Mouse (Mus musculus) forebrain, embryonic 16.5 days (tissue): ENCODE data around the gene Zfp263. TPM values are rescaled to one million over a fixed set of nuclear protein-coding genes. Genes with fewer than 3 reads are reported as not detected.
A peak's percentile ranks its signal among the peaks of the same experiment; 100 is the strongest.

Experiments used
- ATAC-seq: fragments of 200-750 bp; cut with Nextera tagmentation; 2 replicates; pipeline ENCODE4 v1.8.0; 2017; ENCODE audit warnings: mild to moderate bottlenecking, moderate library complexity
- H3K27ac ChIP-seq: fragments of 300-500 bp; sonication (generic); 2 replicates; pipeline ENCODE4 v1.5.1; 2014; ENCODE audit warnings: low read length, control low read depth
- H3K27me3 ChIP-seq: fragments of 300-500 bp; sonication (generic); replicated peaks from 2 replicates; pipeline ENCODE4 v1.6.1; 2014; ENCODE audit warnings: low read length; ENCODE audit not compliant: control insufficient read depth, insufficient read depth
- H3K36me3 ChIP-seq: fragments of 300-500 bp; sonication (generic); 2 replicates; pipeline ENCODE4 v1.6.1; 2014; ENCODE audit not compliant: control insufficient read depth, insufficient read depth
- H3K4me1 ChIP-seq: fragments of 300-500 bp; sonication (generic); replicated peaks from 2 replicates; pipeline ENCODE4 v1.6.1; 2014; ENCODE audit warnings: low read length; ENCODE audit not compliant: control insufficient read depth, insufficient read depth
- H3K4me2 ChIP-seq: fragments of 300-500 bp; sonication (generic); 2 replicates; pipeline ENCODE4 v1.6.1; 2014; ENCODE audit warnings: mild to moderate bottlenecking, low read length, control low read depth
- H3K4me3 ChIP-seq: fragments of 300-500 bp; sonication (generic); replicated peaks from 2 replicates; pipeline ENCODE4 v1.5.1; 2014; ENCODE audit warnings: mild to moderate bottlenecking, low read length, control low read depth
- H3K9ac ChIP-seq: fragments of 300-500 bp; sonication (generic); replicated peaks from 2 replicates; pipeline ENCODE4 v1.6.1; 2014; ENCODE audit warnings: low read depth, low read length, control low read depth
- H3K9me3 ChIP-seq: fragments of 300-500 bp; sonication (generic); 2 replicates; pipeline ENCODE4 v1.6.1; 2016; ENCODE audit warnings: low read length; ENCODE audit not compliant: control insufficient read depth
- WGBS: fragments of 180-500 bp; shearing (Covaris S2); extraction: QIAGEN DNeasy Blood & Tissue Kit; methylation state at CpG from one replicate; pipeline ENCODE4 v1.1.7; 2014; 5-methylcytosine and 5-hydroxymethylcytosine counted together
- polyA plus RNA-seq: library from polyadenylated mRNA; unstranded; fragments of >200 nt; fragmentation: Nextera tagmentation; extraction: Ambion mirVana; gene quantifications from 2 replicates; pipeline ENCODE4 v1.2.1, GENCODE M21; 2015

Zfp263 gene
- 57.1 and 67.6 TPM in 2 replicates for polyA plus RNA-seq

DNA sequence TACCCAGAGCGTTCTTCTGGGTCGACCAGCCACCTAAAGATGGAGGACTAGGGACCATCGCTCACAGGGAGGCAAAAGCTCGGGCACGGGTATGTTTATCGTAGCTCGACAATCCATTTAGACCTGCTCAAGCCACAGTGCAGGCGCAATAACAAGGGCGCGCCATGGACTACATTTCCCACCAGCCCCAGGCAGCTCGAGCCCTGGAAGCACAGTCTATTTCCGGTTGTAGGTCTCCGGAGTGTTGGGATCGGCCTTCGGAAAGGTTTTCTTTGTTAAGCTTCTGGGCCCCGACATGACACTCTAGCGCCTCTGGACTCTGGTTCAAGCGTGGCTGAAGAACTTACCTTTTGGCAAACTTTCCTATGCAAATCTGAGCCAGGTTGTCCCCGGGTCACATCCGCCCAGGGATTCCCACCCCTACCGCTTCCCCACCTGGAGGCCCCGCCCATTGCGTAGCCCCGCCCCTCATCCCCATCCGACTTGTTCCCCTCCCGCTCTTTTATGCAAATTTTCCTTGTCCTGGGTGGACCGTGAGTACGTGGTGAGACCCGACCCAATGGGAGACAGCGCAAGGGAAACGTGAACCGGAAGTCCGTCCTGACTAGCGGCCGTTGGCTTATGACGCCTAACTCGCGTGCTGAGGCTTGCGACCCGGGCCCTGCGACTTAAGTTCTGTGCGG lies at the start of gene Zfp263:
TSS of gene Zfp263 (plus strand) at position 591 of the 683 bp plus-strand sequence.
- no peaks in the 10 kb centered on the region for H3K27me3 ChIP-seq
- H3K9me3 ChIP-seq = peaks cover 6% of the 10 kb centered on the region
- peak within 1 kb of the TSS; percentile 85 for H3K4me3 ChIP-seq
- H3K36me3 ChIP-seq = peaks cover 20% of the 10 kb centered on the region
- WGBS = under 1% methylated on average over 42 of the region's 42 CpGs
- H3K4me2 ChIP-seq = peak within 1 kb of the TSS; percentile 94
- peak within 1 kb of the TSS; percentile 94 for H3K27ac ChIP-seq
- peak within 1 kb of the TSS; percentile 85 for H3K9ac ChIP-seq
- ATAC-seq = peak; percentile 97
- H3K4me1 ChIP-seq = peaks cover 26% of the 10 kb centered on the region

DNA sequence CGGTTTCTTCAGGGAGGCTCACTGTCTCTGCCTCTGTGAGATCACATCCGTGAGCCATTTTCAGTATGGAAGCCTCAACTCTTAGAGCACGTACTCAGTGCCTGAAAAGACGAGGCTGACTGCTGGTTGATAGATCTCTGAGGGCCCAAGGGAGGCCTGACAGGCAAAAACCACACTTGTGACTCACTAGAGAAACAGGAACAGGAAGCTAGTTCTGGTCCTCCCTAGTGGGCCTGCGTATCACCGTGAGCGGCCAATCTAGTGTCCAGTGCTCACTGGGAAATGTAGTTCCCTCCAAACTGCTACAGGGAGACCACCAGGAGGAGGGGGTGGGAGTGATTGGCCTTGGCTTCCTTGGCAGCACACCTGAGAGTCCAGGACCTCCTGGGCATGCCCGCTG lies 44.6 kb upstream of the Zfp263 start:
- no peaks in the 10 kb centered on the region for H3K4me1 ChIP-seq
- no peak overlapping the region for H3K4me3 ChIP-seq
- no peaks in the 10 kb centered on the region for H3K9me3 ChIP-seq
- no peak overlapping the region for H3K9ac ChIP-seq
- no peak overlapping the region for H3K4me2 ChIP-seq
- H3K27ac ChIP-seq = no peak overlapping the region
- ATAC-seq = no peak
- no peaks in the 10 kb centered on the region for H3K27me3 ChIP-seq
- no peaks in the 10 kb centered on the region for H3K36me3 ChIP-seq
- WGBS = 85% methylated on average over 8 of the region's 8 CpGs

DNA sequence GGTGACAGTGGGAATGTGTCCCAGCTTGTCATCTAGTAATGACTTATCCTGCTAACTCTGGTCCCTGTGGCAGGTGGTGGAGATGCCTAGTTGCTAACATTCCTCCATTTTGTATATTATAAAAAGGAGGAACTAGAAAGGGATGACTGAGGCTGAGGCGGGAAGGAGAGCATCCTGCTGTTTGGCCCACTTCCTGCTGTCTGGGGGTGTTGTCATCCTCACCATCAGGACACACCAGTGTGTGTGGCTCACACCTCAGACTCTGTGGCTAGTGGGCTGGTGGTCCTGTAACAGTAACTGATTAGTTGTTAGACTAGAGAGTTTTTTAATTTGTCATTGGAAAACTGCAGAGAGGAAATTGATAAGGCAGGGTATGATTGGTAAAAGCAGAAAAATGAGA lies 43.0 kb upstream of the Zfp263 start:
- no peaks in the 10 kb centered on the region for H3K9me3 ChIP-seq
- ATAC-seq = no peak
- H3K27ac ChIP-seq = no peak overlapping the region
- no peaks in the 10 kb centered on the region for H3K4me1 ChIP-seq
- H3K4me3 ChIP-seq = no peak overlapping the region
- H3K4me2 ChIP-seq = no peak overlapping the region
- H3K36me3 ChIP-seq = no peaks in the 10 kb centered on the region
- no peak overlapping the region for H3K9ac ChIP-seq
- no peaks in the 10 kb centered on the region for H3K27me3 ChIP-seq
- 79% methylated on average over 1 of the region's 1 CpGs for WGBS

DNA sequence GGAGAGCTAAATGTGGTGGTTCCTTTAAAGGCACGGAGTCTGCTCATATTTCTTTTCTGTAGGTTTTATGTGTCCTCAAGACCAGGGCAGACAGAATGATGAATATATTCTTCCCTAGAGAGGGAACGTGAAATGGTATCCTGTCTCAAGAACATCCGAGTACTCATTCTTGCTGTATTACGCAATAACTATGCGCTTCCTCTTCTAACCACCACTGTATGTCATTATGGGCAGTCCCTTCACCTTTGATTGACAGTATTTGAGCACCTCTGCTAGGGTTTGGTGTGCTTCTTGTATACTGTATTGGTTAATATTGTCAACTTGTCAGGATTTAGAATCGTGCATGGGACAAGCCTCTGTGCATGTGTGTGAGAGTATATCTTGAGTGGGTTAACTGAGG lies 37.2 kb upstream of the Zfp263 start:
- Histone ChIP-seq H3K4me1 (no peaks in the 10 kb centered on the region), H3K4me2 (no peak overlapping the region), H3K36me3 (no peaks in the 10 kb centered on the region), H3K4me3 (no peak overlapping the region), H3K27ac (no peak overlapping the region), H3K9me3 (no peaks in the 10 kb centered on the region), H3K9ac (no peak overlapping the region), H3K27me3 (no peaks in the 10 kb centered on the region)
- no peak for ATAC-seq
- WGBS = 92% methylated on average over 6 of the region's 6 CpGs

DNA sequence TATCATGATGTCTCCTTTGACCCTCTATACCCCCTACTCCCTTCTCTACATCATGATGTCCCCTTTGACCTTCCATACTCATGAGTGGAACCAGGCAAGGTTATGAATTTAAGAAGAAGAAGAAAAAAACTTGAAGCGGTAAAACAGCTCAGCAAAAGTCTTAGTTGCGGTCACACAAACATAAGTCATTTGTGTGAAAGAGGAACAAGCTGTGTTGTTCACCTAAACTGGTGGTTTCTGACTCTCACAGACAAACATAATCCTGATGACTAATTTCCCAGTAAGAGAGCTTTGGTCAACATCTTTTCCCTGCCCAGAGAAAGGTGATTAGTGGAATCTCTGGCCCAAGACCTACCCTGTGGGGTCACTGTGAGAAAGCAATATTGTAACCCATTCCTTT lies 29.2 kb upstream of the Zfp263 start:
- Histone ChIP-seq H3K9ac (no peak overlapping the region), H3K36me3 (no peaks in the 10 kb centered on the region), H3K9me3 (no peaks in the 10 kb centered on the region), H3K4me1 (no peaks in the 10 kb centered on the region), H3K27ac (no peak overlapping the region), H3K27me3 (no peaks in the 10 kb centered on the region), H3K4me2 (no peak overlapping the region), H3K4me3 (no peak overlapping the region)
- 95% methylated on average over 2 of the region's 2 CpGs for WGBS
- no peak for ATAC-seq

DNA sequence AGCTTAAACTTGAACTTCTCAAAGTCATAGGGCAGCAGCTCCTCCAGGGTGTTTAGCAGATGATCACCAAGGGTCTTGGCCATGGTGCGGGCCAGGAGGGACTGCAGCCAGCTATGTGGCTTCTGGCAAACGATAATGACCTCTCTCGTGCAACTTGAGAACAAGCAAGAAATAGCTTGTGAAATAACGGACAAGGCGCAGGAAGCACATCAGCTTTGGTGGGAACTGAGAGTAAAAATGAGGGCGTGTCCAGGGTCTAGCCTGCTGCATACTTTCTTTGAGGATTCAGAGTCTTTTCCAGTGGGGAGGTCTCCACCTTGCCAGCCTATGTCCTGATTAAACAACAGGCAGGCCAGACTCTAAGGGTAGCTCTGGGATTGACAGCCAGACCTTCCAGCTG lies 25.9 kb upstream of the Zfp263 start, which contains the start of gene Mefv:
TSS of gene Mefv (minus strand) at position 118 of the 400 bp plus-strand sequence.
- Histone ChIP-seq H3K9me3 (no peaks in the 10 kb centered on the region), H3K4me3 (no peak within 1 kb of the TSS), H3K27ac (no peak within 1 kb of the TSS), H3K9ac (no peak within 1 kb of the TSS), H3K36me3 (no peaks in the 10 kb centered on the region), H3K4me2 (no peak within 1 kb of the TSS), H3K27me3 (no peaks in the 10 kb centered on the region), H3K4me1 (no peaks in the 10 kb centered on the region)
- ATAC-seq = no peak
- WGBS = 94% methylated on average over 6 of the region's 6 CpGs

DNA sequence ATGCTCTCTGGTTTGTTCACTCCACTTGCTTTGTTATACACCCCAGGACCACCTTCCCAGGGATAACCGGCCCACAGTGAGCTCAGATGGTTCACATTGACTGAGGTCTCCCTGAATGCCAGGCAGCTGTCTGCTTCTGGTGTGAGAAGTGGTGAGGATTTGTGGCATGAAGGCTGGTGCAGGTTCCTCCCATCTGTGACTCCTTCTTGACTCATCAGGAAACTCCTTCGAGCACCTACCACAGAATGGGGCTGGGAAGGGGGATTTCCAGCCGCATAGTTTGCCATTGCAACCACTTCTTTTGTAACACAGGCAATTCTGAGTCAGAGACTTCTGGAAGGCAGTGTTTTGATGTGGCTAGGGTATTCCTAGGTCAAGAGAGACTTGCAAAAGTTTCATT lies 20.7 kb upstream of the Zfp263 start:
- Histone ChIP-seq H3K27ac (no peak overlapping the region), H3K27me3 (no peaks in the 10 kb centered on the region), H3K4me2 (no peak overlapping the region), H3K4me1 (no peaks in the 10 kb centered on the region), H3K9ac (no peak overlapping the region), H3K4me3 (no peak overlapping the region), H3K36me3 (no peaks in the 10 kb centered on the region), H3K9me3 (no peaks in the 10 kb centered on the region)
- no peak for ATAC-seq
- 87% methylated on average over 3 of the region's 3 CpGs for WGBS

DNA sequence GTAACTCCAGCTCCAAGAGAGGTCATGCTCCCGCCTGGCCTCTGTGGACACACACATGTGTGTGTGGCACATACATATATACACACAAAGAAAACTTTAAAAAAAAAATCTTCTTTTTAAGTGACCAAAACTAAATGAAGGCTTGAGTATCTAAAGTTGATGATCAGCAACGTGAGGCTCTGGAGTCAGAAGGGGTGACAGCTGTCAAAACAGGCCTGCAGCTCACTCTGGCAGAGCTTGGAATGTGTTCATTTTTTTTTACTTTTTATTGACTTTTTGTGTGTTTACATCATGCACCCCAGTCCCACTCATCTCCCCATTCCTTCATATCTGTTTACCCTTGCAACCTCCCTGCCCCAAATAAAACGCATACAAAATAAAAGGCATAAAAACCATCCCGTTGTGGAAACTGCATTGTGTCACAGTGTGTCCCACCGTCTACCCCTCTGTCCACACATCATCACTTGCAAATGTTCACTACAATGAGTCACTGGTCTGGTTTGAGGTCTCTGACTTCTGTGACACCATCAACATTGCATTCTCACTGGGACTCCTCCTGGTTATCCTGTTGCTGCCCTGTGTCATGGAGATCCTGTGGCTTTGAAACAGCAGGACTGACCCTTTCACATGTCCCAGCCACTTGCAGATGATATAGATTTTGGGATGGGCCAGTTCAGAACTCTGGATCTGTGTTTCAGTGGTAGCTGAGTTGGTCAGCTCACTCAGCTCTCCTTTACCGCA lies 15.7 kb upstream of the Zfp263 start:
- Histone ChIP-seq H3K27me3 (no peaks in the 10 kb centered on the region), H3K9me3 (no peaks in the 10 kb centered on the region), H3K4me3 (no peak overlapping the region), H3K4me2 (no peak overlapping the region), H3K9ac (no peak overlapping the region), H3K4me1 (no peaks in the 10 kb centered on the region), H3K36me3 (no peaks in the 10 kb centered on the region), H3K27ac (no peak overlapping the region)
- 80% methylated on average over 6 of the region's 6 CpGs for WGBS
- ATAC-seq = no peak

DNA sequence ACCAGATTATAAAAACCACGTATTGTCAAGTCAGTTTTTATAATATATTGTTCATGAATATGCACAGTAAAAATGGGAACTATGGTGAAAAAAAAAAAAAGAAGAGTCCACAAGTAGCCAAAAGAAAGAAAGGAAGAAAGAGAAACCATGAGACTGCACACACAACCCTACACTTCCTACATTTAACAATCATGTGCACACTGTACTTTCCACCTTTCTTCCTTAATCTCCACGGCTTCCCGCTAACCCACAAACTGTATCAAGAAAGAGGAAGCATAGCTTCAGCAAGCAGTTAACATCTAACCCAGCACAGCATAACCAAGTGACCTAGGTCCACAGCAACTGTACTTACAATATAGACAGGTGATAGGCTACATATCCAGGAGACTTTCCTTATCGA lies 11.3 kb upstream of the Zfp263 start:
- no peak overlapping the region for H3K4me3 ChIP-seq
- H3K27me3 ChIP-seq = no peaks in the 10 kb centered on the region
- WGBS = 91% methylated on average over 4 of the region's 4 CpGs
- no peak overlapping the region for H3K9ac ChIP-seq
- H3K9me3 ChIP-seq = no peaks in the 10 kb centered on the region
- no peak overlapping the region for H3K27ac ChIP-seq
- H3K4me2 ChIP-seq = no peak overlapping the region
- no peaks in the 10 kb centered on the region for H3K4me1 ChIP-seq
- ATAC-seq = no peak
- no peaks in the 10 kb centered on the region for H3K36me3 ChIP-seq
